Mouse (Mus musculus) bone marrow, adult 2 months (tissue): ENCODE results near the gene Bcr.

Experiments
- CTCF ChIP-seq: fragments of 200-500 bp; IDR thresholded peaks from 2 replicates; pipeline ENCODE4 v1.5.1; 2011; ENCODE audit warnings: low read length, control low read depth; ENCODE audit not compliant: control insufficient read depth, insufficient read depth
- POLR2A ChIP-seq: fragments of 200-500 bp; IDR thresholded peaks from 2 replicates; pipeline ENCODE4 v1.6.1; 2011; ENCODE audit warnings: low read depth, mild to moderate bottlenecking, control low read depth, low read length, borderline replicate concordance; ENCODE audit not compliant: control insufficient read depth

DNA sequence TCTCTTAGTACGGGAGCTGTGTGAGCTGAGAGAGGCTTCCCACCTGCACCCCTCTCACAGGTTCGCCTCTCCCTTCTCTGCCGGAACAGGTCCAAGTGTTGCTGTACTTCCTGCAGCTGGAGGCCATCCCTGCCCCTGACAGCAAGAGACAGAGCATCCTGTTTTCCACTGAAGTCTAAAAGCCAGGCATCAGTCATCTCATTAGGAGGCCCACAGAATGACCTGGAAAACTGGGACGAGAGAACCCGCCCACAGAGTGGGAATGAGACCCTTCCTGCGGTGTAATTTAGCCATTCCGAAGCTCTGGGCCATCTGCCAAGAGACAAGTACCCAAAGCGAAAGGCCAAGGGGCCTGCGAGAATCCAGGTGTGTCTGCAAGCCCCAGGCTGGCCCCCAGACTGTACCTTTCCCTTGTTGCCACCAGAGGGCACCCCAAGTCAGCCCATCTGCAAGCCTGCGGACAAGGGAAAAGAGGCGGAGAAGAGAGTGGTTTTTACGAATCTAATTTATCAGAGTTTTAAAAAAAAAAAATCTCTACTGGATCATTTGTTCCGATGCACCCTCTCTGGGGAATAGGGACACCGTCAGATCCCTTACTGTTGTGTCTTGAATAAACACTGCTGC is 121.9 kb downstream of the Bcr start:
- TF ChIP-seq CTCF = peak; percentile 85
- TF ChIP-seq POLR2A = no peak
